Mouse (Mus musculus) liver, postnatal 0 days (tissue): ENCODE results near the gene Ggt1. TPM values are rescaled to one million over a fixed set of nuclear protein-coding genes. Genes with fewer than 3 reads are reported as not detected.

ENCODE experiments used
- ATAC-seq: fragments of 200-750 bp; cut with Nextera tagmentation; 2 replicates; pipeline ENCODE4 v1.8.0; 2017; ENCODE audit warnings: mild to moderate bottlenecking, moderate library complexity
- DNase-seq: peaks from one replicate; pipeline ENCODE4 v3.0.0-alpha.2; 2016
- H3K27ac ChIP-seq: fragments of 300-500 bp; sonication (generic); 2 replicates; pipeline ENCODE4 v1.5.1; 2014; ENCODE audit warnings: antibody characterized with exemption, moderate library complexity, mild to moderate bottlenecking, low read depth
- H3K27me3 ChIP-seq: fragments of 300-500 bp; sonication (generic); 2 replicates; pipeline ENCODE4 v1.6.1; 2014; ENCODE audit warnings: low read length, control low read depth, mixed read lengths; ENCODE audit not compliant: insufficient read depth
- H3K36me3 ChIP-seq: fragments of 300-500 bp; sonication (generic); replicated peaks from 2 replicates; pipeline ENCODE4 v1.6.1; 2014; ENCODE audit warnings: mild to moderate bottlenecking, control low read depth, low read length, moderate library complexity, mixed read lengths; ENCODE audit not compliant: insufficient read depth
- H3K4me1 ChIP-seq: fragments of 300-500 bp; sonication (generic); 2 replicates; pipeline ENCODE4 v1.6.1; 2014; ENCODE audit warnings: antibody characterized with exemption, mild to moderate bottlenecking, control low read depth; ENCODE audit not compliant: insufficient read depth
- H3K4me2 ChIP-seq: fragments of 300-500 bp; sonication (generic); 2 replicates; pipeline ENCODE4 v1.6.1; 2014; ENCODE audit warnings: low read depth, mild to moderate bottlenecking, low read length, moderate library complexity, mixed read lengths
- H3K4me3 ChIP-seq: fragments of 300-500 bp; sonication (generic); 2 replicates; pipeline ENCODE4 v1.5.1; 2014; ENCODE audit warnings: low read depth, low read length
- H3K9ac ChIP-seq: fragments of 300-500 bp; sonication (generic); replicated peaks from 2 replicates; pipeline ENCODE4 v1.6.1; 2014; ENCODE audit warnings: mild to moderate bottlenecking, moderate library complexity
- H3K9me3 ChIP-seq: fragments of 300-500 bp; sonication (generic); 2 replicates; pipeline ENCODE4 v1.6.1; 2016; ENCODE audit warnings: mild to moderate bottlenecking, control low read depth, low read length, mixed read lengths
- CTCF ChIP-seq: sonication (generic); IDR thresholded peaks from 2 replicates; pipeline ENCODE4 v1.5.1; 2016; ENCODE audit warnings: antibody characterized with exemption, low read depth
- EP300 ChIP-seq: IDR thresholded peaks from 2 replicates; pipeline ENCODE4 v1.6.1; 2016; ENCODE audit warnings: antibody characterized with exemption, low read depth, mild to moderate bottlenecking
- WGBS: fragments of 180-500 bp; shearing (Covaris S2); extraction: QIAGEN DNeasy Blood & Tissue Kit; methylation state at CpG from one replicate; pipeline ENCODE4 v1.1.7; 2014; ENCODE audit not compliant: insufficient replicate concordance; 5-methylcytosine and 5-hydroxymethylcytosine counted together
- polyA plus RNA-seq: library from polyadenylated mRNA; unstranded; fragments of >200 nt; fragmentation: Nextera tagmentation; extraction: Ambion mirVana; gene quantifications from 2 replicates; pipeline ENCODE4 v1.2.1, GENCODE M21; 2015

Ggt1 gene
- polyA plus RNA-seq: 27.4 and 28.6 TPM in 2 replicates

DNA sequence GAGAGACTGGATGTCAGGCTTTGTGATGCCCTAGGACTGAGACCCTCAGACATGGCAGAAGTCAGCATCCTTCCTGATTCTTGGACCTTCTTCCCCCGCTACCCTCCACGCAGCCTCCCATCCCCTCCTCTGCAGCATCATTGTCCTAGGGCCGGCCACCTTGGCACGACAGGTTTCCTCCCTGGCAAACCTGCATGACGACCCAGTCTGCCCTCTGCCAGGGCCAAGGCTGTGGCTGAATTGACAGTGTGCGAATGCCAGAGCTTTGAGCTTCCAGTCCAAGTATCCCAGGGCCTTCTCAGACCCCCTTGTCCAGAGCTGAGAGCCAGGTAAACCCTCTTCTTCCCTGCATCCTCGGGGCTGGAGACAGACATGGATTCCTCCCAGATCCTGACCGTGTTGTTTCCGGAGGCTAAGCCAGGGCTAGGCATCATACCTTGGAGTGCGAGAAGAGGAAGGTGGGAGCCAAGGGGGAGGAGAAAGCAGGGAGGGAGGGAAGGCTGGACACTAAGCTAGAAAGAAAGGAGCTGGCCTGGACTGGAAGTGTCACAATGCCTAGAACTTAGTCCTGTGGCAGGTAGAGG lies at the start of gene Ggt1:
Gene Ggt1 (plus strand): TSS at position 534 of the 584 bp plus-strand sequence.
- Histone ChIP-seq H3K9me3 (no peaks in the 10 kb centered on the region), H3K36me3 (no peaks in the 10 kb centered on the region), H3K4me1 (peaks cover 27% of the 10 kb centered on the region), H3K9ac (no peak within 1 kb of the TSS), H3K4me2 (0 out of 2 replicates have a peak within 1 kb of the TSS, but pooled peaks have one; percentile 78), H3K4me3 (no peak within 1 kb of the TSS), H3K27ac (no peak within 1 kb of the TSS), H3K27me3 (peaks cover 36% of the 10 kb centered on the region)
- WGBS: 53% methylated on average over 10 of the region's 10 CpGs
- no peak for DNase-seq
- TF ChIP-seq CTCF (no peak), EP300 (no peak)
- ATAC-seq: no peak

- peaks cover 35% of the 10 kb centered on the region for H3K4me1 ChIP-seq
- no peak overlapping the region for H3K9ac ChIP-seq
- no peak overlapping the region for H3K4me3 ChIP-seq
- H3K27me3 ChIP-seq: no peaks in the 10 kb centered on the region
- no peak overlapping the region for H3K4me2 ChIP-seq
- 90% methylated on average over 7 of the region's 7 CpGs for WGBS
- ATAC-seq (no peak), DNase-seq (no peak)
- H3K9me3 ChIP-seq: no peaks in the 10 kb centered on the region
- H3K27ac ChIP-seq: no peak overlapping the region
- peaks cover 68% of the 10 kb centered on the region for H3K36me3 ChIP-seq
- TF ChIP-seq CTCF (no peak), EP300 (no peak)
Measured at GRCm38 (mm10) chr10:75511897-75512296, 49.5 kb upstream of the Ggt1 start.

DNA sequence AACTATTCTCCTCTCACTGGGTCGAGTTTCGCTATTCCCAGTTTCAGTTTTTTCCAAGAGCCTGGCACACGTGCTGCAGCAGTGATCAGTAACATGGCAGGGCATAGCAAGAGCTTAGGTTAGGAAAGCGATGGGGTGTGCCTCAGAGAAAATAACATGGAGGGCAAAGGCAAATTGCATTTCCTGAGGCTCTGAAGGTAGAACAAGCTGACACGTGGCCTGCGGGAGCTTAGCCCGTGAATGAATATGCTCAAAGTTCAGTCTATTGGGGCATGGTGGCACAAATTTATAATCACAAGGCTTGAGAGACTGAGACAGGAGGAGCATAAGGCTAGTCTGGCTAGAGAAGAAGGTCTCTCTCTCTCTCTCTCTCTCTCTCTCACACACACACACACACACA lies 48.6 kb upstream of the Ggt1 start:
- Histone ChIP-seq H3K27me3 (no peaks in the 10 kb centered on the region), H3K27ac (no peak overlapping the region), H3K4me3 (no peak overlapping the region), H3K4me1 (peaks cover 35% of the 10 kb centered on the region), H3K36me3 (peaks cover 59% of the 10 kb centered on the region), H3K9me3 (no peaks in the 10 kb centered on the region), H3K9ac (no peak overlapping the region), H3K4me2 (peak overlapping the region; percentile 92; the same call in 1 of the 2 replicates)
- ATAC-seq (no peak), DNase-seq (no peak)
- TF ChIP-seq CTCF: no peak
- no peak for TF ChIP-seq EP300
- WGBS: 85% methylated on average over 7 of the region's 7 CpGs

GRCm38 (mm10) chr10:75513306-75514067 lies 47.9 kb upstream of the Ggt1 start:
- Histone ChIP-seq H3K36me3 (peaks cover 52% of the 10 kb centered on the region), H3K9me3 (no peaks in the 10 kb centered on the region), H3K27ac (no peak overlapping the region), H3K4me1 (peaks cover 37% of the 10 kb centered on the region), H3K4me2 (peak overlapping the region; percentile 92), H3K9ac (peak overlapping the region; percentile 6; the same call in 1 of the 2 replicates), H3K27me3 (no peaks in the 10 kb centered on the region), H3K4me3 (peak overlapping the region; percentile 90)
- WGBS: 76% methylated on average over 8 of the region's 8 CpGs
- no peak for ATAC-seq
- no peak for TF ChIP-seq EP300
- no peak for TF ChIP-seq CTCF
- DNase-seq: no peak

GRCm38 (mm10) chr10:75514361-75514760 lies 47.0 kb upstream of the Ggt1 start:
- no peak for TF ChIP-seq EP300
- TF ChIP-seq CTCF: no peak

DNA sequence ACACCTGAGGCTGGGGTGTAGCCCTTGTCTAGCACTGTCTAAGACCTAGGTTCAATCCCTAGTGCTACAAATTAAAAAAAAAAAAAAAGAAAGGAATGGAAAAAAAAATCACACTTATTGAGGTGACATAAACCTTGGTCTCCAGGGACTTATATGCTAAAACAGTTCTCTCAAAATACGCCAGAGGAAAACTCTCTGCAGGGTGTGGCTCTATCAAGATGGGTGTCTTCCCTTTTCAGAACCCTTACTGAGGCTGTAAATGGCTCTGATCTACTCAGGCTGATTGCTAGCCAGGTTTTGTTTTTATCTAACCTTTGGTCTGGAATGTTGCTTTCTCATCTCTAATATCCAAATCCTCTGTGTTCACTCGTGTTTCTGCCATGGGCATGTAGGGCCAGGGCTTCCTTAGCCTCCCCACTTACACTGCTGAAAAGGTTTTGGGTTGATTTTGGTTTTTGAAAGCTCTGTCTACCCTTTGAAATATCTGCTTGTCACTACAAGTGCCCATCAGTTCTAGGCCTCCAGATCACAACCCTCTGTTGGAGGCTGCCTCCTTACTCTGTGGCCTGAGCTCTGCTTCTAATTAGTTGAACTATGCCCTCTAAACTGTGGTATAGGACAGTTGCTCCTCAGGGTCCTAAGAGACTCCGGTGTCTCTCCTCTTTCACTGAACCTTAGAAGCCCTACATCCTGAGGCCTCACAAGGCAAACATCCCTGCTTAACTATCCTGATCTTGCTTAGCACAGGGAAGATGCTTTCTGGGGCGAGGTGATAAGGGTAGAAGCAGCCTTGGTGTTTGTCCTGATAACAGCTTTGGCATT lies 46.0 kb upstream of the Ggt1 start:
- peak; percentile 9 for ATAC-seq

More at GRCm38 (mm10) chr10:75514361-75514760, 47.0 kb upstream of the Ggt1 start:
- DNase-seq: no peak
- peaks cover 46% of the 10 kb centered on the region for H3K36me3 ChIP-seq
- peaks cover 45% of the 10 kb centered on the region for H3K4me1 ChIP-seq
- no peaks in the 10 kb centered on the region for H3K9me3 ChIP-seq
- peak overlapping the region; percentile 92 for H3K4me2 ChIP-seq
- no peak for ATAC-seq
- peak overlapping the region; percentile 99 for H3K27ac ChIP-seq
- H3K27me3 ChIP-seq: no peaks in the 10 kb centered on the region
- H3K4me3 ChIP-seq: peak overlapping the region; percentile 90
- peak overlapping the region; percentile 96 for H3K9ac ChIP-seq
- WGBS: 34% methylated on average over 7 of the region's 7 CpGs

More for the DNA sequence above, 46.0 kb upstream of the Ggt1 start:
- 37% methylated on average over 4 of the region's 4 CpGs for WGBS
- Histone ChIP-seq H3K9ac (peak overlapping the region; percentile 96), H3K4me3 (peak overlapping the region; percentile 90), H3K27ac (peak overlapping the region; percentile 99), H3K4me2 (peak overlapping the region; percentile 92), H3K9me3 (no peaks in the 10 kb centered on the region), H3K4me1 (peaks cover 45% of the 10 kb centered on the region), H3K36me3 (peaks cover 44% of the 10 kb centered on the region), H3K27me3 (no peaks in the 10 kb centered on the region)
- DNase-seq: peak; percentile 49
- no peak for TF ChIP-seq CTCF
- TF ChIP-seq EP300: peak; percentile 94
